Mouse (Mus musculus) C2C12 (cell line): ENCODE results near the gene Eaf2.

Experiments used
- CTCF ChIP-seq: IDR thresholded peaks from one replicate; pipeline ENCODE4 v1.5.1; 2011; ENCODE audit not compliant: control insufficient read depth, insufficient read depth, insufficient read length
- USF1 ChIP-seq: IDR thresholded peaks from one replicate; pipeline ENCODE4 v1.6.1; 2011; ENCODE audit warnings: low read depth, mild to moderate bottlenecking, control low read depth, moderate library complexity

- TF ChIP-seq CTCF: no peak
- no peak for TF ChIP-seq USF1
Measured at GRCm38 (mm10) chr16:36914195-36914594, 39.4 kb upstream of the Eaf2 start.
